Mouse (Mus musculus) kidney, postnatal 36 days (tissue): ENCODE measurements around the gene Dnajb6.
"Not testable (repeated sequence)": the region's sequence is repeated elsewhere in the genome, so short reads cannot be mapped to it uniquely, and the experiment has no call there.

Source experiments
- DNase-seq, 2 experiments: peaks; one replicate each; pipeline ENCODE4 v3.0.0; 2021 to 2022; ENCODE audit warnings: mixed read lengths in 2 of 2

Gene Dnajb6

DNA sequence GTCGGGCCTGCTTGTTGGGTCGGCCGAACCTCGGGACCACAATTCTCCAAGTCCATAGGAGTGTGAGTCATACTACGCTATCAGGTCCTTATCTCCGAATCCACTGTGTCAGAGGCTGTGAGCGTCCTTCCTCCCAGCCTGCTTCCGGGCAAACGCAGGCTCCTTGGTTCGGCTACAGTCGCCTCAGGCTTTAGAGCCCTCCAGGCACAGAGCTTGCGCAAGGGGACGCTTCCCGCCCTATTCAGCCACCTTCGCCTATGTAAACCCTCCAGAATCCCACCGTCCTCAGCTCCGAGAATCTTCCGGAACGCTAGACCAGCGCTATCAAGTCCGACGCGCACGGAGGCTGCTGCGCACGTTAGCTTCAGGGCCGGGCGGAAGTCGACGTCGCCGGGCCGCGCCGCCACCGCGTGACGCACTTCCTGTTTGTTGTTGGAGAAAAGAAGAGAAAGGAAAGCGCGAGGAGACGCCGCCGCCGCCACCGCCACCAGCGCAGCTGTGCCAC, at the start of gene Dnajb6, which contains the start of gene Gm5129:
Gene Dnajb6 (plus strand): TSS at position 132 of the 505 bp plus-strand sequence.
Gene Gm5129 (minus strand): TSS at position 380 of the 505 bp plus-strand sequence.
- peak; percentile 97 to 98 for DNase-seq

DNA sequence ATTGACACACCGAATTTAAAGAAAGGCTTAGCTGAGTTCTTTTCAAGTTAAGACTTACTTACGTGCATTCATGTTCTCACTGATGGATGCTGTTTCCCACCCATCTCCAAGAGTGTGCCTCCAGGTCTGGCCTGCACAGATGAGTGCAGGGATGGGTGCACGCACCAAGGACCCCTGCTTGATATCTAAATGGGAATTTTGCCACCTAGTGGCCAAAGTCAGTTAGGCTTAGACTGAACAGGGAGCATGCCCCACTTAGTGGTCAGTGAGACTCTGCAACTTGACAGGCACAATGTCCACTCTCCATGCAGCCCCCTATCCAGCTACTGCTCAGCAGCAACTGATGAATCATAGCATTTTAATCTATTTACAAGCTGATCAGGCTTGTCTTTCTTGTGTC, 47.8 kb upstream of the Dnajb6 start:
- DNase-seq = peak; percentile 13 to 59

DNA sequence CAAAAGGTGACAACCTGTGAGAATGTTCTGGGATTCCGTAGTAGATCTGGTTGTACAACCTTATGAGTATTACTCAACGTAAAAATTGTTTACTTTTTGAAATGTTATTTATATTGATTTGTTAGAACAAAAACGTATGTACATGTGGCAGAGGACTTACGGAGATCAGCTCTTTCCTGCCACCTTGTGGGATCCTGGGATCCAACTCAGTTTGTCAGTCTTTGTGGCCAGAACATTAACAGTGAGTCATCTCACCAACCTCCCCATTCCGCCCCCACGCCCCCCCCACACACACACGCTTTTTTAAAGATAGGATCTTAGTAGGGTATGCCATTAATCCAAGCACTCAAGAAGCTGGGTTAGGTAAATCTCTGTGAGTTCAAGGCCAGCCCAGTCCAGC, 47.1 kb upstream of the Dnajb6 start:
- DNase-seq = no peak

DNA sequence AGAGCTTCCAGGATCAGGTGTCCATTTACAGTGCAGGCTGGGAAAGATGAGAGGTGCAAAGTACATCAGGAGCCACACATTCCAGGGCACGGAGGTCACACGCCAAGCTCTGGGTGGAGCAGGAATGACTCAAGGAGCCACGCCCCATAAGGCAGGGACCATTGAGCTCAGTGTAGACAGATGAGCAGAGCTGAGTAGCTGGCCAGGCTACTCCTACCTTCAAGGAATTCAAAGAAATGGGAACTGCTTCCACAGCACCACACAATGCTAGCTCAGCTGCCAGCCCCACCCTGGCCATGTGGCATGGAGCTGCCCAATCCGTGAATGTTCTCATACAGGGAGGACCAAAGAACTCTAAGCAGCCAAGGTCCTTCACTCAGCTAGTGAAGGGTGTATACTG, 37.0 kb upstream of the Dnajb6 start:
- DNase-seq = peak; percentile 37 to 46

DNA sequence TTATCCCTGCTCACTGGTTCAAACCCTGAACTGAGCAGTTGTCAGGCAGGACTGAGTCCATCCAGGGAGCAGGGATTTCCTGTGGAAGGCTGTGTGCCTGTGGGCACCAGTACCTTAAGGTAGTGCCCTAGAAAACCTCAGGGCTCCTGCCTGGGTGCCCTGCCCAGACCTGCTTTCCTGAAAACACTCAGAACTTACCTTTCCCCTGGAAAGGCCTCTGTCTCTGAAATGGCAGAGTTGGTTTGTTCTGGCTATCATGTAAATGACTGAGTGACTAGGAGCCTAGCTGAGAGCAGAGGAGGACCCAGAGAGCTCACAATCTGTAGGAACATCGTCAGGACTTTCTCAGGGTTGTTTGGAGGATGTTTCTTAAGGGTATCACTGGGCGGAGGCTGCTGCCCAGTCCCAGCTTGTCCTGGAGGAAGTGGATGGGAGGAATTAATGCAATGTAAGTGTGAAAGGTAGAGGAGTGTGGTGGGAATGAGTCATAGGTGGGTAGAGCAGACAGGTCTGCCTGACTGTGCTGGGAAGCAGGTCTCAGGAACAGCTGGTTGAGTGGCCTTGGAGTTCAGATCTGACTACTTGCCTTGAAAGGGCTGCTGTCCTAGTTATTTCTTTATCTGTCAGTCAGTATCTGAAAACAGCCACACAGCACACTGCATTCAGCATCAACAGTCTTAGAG, 35.8 kb upstream of the Dnajb6 start:
- DNase-seq = no peak

DNA sequence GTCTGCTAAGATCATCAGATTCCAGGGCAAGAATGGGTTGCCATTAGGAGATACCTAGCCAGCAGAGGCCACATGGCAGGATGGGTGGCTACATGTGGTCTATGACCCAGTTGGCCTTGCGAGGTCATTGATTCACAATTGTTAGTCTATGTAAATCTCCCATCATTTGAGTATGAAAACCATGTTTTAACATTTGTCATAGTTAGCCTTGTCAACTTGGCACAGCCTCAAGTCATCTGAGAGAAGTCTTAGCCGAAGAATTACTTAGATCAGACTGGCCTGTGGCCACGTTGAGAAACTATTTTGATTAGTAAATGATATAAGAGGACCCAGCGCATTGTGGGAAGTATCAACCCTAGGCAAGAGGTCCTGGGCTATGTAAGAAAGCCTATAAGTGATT, 28.2 kb upstream of the Dnajb6 start:
- no peak for DNase-seq

DNA sequence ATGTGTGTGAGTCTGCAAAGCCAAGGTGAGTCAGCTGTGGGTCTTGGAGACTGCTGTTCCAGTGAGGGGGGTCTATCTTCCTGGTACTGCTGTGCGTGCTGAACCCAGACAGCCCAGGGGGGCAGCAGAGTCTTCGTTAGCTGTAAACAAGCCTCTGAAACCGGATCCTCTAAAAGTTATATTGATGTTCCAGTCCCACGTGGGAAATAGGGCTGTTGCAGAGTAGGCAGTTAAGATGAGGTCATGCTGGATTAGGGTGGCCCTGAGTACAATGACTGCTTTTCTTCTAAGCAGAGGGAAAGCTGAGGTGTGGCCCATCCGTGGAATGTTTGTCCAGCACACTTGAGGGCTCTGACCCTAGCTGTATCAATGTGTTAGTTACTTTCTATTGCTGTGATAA, 27.2 kb upstream of the Dnajb6 start:
- no peak for DNase-seq

DNA sequence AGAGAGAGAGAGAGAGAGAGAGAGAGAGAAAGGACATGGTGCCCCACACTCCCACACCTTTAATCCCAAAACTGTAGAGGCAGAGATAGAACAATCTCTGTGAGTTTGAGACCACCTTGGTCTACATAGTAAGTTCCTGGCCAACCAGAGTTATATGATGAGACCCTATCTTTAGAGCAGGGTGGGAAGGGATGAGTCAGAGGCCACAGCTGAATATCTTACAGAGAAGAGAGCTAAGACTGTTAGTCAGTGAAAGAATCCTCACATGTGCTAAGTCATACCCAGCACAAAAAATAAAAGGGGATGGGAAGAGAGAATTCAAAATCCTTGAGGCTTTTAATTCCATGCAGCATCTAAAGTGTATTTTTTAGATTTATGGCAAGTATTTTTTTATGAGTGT, 23.9 kb upstream of the Dnajb6 start:
- DNase-seq = no peak

DNA sequence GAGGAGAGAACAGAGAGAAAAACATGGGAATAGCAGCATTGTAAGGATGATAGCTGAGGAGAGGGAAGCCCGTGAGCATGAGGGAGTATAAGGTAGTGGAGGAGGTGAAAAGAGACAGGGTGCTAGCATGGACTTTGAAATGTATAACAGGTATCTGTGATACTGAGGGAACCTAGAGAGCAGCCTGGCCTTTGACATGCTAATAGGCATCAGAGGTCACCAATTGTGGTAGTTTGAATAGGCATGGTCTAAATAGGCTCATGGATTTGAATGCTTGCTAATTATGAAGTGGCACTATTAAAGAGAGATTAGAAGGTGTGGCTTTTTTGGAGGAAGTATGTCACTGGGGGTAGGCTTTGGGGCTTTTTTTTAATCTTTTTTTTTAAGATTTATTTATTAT, 22.6 kb upstream of the Dnajb6 start:
- DNase-seq = no peak

DNA sequence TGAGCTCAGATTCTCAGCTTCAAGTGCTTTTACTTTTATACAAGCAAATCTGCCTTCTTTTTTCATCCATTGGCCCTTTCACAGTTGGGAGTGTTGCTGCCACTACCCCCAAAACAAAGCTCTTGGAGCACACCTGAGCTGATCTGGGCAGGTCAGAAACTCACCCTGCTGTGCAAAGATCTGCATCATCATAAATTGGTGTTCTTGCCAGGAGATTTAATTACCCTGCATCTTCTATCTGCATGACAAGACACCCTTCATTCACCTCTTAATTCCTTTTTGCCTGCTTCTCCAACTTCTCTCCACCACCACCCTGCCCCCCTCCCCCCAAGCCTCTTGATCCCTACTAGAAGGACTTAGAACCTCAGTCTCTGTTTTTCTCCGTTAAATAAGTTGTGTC, 14.3 kb upstream of the Dnajb6 start:
- DNase-seq = no peak

DNA sequence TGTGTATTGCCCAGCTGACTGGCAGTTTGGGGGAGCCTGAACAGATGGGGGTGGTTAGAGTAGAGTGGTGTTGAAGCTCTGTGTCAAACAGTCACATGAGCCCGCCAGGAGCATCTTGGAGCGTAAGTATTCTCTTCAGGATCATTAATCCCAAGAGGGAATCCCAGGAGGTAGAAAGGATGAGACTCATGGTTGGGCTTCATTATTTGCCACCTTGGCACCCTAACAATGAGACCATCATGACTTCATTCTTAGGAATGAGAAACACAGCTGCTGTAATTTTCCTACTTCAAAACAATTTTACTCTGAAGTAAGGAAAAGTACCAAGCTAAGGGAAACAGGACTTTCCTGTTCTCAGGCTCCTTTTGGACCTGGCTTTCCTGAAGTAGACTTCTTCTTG, 10.1 kb upstream of the Dnajb6 start:
- DNase-seq = no peak

DNA sequence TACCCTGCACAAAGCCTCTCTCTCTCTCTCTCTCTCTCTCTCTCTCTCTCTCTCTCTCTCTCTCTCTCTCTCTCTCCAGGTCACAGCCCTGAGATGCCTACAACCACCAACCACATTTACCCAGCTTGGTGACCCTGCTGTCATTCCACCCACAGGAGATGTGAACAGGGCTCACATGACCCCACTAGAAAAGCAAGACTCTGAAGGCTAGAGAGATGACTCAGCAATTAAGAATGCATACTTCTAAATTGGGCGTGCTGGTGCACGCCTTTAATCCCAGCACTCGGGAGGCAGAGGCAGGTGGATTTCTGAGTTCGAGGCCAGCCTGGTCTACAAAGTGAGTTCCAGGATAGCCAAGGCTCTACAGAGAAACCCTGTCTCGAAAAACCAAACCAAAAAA, 9.4 kb upstream of the Dnajb6 start:
- not testable (repeated sequence) for DNase-seq

DNA sequence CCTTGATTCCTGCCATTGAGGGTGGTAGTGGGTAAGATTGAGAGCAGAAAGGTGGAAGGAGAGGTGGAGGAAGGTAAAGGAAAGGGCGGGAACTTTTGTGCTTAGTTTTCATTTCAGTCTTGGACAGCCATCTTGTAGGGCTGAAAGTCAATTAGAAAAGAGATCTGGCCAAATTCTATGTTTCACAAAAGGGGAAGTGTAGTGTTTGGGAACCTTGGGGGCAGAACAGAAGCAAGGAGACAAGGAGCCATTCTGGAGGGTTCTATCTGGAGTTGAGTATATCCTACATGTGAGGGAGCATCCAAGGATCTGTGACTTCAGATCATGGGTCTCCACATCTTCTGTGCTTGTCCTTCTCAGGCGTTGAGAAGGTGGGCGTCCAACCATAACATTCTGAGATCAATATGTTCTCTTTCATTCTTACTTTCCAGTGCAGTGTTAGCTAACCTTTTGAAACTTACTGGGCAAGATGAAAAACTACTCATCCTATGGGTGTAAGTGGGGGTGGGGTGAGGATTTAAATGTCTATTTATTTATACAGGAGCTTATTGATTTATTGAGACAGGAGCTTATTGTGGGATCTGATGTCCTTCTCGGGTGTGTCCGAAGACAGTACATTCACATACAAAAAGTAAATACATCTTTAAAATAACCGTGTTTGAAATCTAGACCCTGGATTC, 517 bp upstream of the Dnajb6 start:
- no peak for DNase-seq

DNA sequence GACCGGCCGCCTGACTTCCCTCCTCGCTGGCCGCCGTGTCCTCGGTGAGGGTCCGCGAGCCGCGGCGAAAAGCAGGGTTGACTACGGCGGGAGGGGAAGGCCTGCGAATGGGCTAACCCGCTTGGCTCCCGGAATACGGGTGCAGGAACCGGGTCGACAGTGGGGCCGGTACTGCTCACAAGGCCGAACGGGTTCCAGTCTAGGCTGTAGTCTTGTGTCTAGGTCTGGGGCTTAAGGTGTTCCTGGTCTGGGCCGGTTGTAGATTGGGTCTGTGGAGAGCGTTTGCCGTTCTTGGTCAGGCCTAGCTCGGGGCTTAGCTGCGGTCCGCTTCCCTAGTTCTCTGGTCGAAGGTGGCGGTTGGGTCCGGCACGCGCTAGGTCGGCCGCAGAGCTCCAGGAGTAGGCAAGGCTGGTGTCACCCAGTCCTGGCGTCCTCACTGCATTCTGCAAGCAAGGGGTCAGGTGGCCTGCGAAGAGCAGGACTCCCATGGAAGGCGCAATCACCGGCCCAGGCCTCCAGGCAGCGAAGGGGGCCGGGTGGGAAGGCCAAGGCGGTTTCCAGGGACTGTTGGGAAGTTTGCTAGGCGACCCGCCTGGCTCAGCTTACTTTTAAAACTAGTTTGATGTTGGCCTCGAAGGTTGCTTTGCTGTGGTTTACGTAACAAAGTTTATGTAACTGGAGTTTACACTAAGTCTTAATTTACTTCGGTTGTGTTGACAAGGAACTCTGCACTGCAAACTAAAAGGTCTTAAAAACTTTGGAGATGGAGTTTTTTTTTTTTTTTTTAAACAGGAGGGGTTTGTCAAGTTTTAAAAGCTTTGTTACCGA, 799 bp downstream of the Dnajb6 start:
- DNase-seq = peak; percentile 54 to 70

DNA sequence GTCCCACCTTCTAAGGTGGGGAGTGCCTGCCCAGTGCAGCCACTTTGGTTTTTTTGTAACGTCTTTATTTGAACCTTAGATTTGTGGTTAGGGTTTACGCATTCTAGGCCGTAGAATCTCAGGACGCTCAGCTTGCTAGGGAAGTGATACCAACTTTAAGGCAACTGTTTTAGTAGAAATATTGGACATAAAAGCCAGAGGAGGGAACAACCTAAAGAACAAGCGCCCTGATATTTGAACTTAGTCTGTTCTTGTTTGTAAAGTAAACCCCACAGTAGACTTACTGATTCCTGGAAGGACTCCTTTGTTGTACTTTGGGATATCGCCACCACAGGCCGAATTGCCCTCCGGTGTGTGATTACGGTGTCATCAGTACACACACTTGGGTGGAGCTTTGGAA, 1.5 kb downstream of the Dnajb6 start:
- no peak for DNase-seq

DNA sequence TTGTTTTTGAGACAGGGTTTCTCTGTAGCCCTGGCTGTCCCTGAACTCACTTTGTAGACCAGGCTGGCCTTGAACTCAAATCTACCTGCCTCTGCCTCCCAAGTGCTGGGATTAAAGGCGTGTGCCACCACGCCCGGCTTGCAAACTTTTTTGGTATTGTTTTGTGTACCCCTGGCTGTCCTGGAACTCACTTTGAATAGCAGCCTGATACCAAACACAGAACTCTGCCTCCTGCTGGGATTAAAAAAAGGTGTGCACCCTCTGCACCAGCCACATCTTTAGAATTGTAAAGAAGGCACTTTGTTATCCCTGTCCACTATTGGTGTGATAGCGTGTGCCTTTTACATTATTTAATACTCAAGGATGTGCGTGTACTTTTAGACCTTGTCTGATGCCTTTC, 2.0 kb downstream of the Dnajb6 start:
- no peak for DNase-seq

DNA sequence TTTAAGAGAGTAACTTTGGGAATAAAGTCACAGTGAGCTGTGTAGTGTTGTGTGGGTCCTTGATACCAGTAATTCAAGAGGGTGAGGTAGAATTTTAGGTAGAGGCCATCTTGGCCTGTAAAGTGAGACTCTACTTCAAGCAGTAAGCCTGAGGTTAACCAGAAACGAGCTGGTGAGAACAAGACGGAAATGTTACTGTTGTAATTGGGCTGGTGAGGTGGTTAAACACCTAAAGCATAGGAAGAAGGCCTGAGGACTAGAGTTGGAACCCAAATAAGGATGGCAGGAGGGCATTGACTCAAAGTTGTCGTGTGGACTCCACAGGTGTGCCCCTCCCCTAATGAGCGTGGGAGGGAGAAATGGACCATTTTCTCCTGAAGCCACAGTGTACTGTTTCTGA, 2.6 kb downstream of the Dnajb6 start:
- no peak for DNase-seq

DNA sequence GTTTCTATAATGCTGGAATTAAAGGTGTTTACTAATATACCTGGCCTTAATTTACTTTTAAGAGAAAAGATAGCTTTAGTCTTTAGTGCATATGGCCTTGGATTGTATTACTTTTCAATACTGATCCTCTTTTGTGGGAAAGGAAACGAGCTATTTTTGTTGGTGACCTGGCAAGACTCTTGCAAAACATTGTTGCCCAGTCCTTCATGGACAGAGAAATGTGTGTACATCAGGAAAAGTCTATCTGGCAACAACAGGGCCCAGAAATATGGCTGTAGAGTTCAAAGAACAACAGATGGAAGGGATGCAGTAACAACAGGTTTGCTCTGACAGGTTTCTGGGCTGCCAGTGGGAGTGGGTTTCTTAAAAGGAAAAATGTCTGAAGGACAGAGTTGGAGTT, 5.2 kb downstream of the Dnajb6 start:
- no peak for DNase-seq

DNA sequence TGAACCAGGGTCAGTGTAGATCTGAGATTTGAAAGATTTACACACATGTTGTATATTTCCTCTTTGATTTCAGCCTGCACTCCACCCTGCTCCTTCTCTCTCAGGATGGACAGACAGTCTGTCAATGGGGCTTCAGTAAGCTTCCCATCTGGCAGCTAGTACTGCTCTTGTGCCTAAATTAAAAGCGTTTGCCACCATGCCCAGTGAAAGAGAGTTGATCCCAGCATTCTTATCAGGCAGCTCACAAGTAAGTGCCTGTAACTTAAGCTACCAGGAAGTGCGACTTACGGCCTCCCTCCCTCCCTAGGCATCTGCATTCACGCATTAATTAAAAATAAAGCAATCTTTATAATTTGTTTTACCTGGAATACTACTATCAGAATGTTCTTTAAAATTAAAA, 5.6 kb downstream of the Dnajb6 start:
- DNase-seq = no peak

DNA sequence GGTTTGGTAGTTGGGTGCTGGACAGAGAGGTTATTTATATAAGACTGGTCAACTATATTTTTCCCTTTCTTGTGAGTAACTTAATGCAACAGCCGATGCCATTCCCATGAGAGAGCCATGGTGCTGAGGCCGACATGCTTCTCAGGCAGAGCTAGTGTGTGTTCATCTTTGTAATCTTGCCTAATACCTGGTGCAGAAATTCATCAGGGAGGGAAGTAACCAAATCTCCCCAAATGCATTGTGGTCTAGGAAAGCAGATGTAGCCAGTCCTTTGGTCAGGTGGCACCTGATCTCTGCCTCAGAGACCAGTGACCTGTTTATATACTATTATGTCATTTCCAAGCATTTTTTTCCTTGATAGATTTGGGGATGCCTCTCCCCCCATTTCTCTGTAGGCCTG, 12.2 kb downstream of the Dnajb6 start:
- DNase-seq = no peak

DNA sequence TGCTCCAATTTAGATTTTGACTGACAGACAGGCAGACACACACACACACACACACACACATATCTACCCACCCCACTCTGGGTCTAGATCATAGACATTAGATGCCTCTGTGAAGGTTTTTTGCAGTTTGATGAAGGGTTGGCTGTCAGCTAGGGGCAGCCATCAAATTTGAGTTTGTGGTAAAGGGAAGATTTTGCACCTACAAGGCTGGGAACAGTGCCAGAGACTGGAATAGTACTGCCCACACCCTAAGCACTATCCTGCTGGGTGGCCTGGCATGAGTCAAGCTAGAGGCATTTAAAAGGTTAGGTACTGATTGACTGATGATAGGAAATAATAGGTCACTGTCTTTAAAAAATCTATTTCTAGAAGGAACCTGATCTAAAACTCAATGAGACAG, 15.8 kb downstream of the Dnajb6 start:
- no peak for DNase-seq

DNA sequence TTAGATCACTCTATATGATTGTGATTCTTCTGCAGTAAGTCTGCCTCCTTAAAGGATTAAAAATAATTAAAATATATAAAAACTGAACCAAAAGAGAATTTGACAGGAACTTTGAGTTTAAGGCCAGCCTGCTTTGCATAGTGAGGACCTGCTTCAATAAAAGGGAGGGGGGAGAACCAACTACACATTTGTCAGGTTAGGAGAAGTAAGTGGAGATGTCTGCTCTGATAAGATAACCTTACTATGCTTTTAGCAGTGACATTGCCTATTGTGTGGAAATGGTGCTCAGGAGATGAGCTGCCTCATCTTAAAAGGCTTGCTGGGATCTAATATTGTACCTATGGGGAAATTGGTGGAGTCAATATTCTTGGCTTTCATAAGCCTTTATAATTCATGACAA, 17.4 kb downstream of the Dnajb6 start:
- no peak for DNase-seq

DNA sequence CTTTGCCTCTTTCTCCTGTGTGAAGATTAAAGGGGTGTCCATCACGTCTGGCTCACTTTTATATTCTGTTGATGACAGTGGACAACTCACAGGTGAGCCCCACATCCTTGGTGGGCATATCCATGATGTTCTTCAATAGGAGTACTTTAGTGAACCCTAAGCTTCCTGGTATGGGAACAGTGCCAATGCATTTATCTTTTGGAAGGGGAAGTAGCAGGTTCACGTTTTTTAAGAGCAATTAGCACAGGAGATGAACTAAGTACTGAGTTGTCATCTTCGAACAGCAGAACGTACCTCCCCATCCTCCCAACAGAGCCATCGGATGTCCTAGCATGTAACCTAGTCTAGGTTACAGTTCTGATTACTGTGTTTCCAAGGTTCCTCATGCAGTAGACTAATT, 23.8 kb downstream of the Dnajb6 start:
- DNase-seq = no peak

DNA sequence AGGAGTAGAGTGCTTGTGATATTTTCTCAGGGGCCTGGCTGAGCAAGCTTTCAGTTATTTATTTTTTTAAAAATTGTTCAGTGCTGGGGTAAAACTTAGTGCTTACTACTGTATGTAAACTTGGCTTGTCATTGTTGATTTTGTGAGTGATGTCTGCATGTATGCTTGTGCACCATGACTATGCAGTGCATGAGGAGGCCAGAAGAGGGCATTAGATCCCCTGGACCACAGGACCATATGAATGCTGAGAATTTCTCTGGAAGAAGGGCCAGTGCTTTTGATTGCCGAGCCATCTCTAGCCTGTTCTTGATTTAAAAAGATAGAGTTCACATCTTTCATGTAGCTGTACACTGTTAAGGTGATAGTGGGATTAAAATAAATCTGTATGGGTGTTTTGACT, 35.4 kb downstream of the Dnajb6 start:
- DNase-seq = peak in 1 of 2 experiments; percentile 25
